Mouse (Mus musculus) gastrocnemius, postnatal 25 days (tissue): ENCODE measurements around the gene Olfm2. TPM values are rescaled to one million over a fixed set of nuclear protein-coding genes. Genes with fewer than 3 reads are reported as not detected.

Experiments used
- DNase-seq: peaks from one replicate; pipeline ENCODE4 v3.0.0; 2022
- long read RNA-seq, 2 experiments: library from polyadenylated mRNA; stranded (forward); transcript quantifications; one replicate each; pipeline ENCODE4 v2.0.0; 2021
- total RNA-seq, 2 experiments: library from RNA; stranded (reverse); gene quantifications; 1 replicate in 1 of 2; 2 replicates in 1 of 2; pipeline ENCODE4 v1.2.3; 2021

Gene Olfm2
- under 1 TPM; 0.13 to 0.20 TPM for total RNA-seq
- long read RNA-seq, experiment 1, result 0 reads
- long read RNA-seq, experiment 2, result 0 reads

- no peak for DNase-seq
Observed at GRCm38 (mm10) chr9:20746017-20746660, at the start of gene Olfm2. Gene Olfm2, minus strand, starts transcription at chr9:20746349.

GRCm38 (mm10) chr9:20794108-20794806 lies 48.1 kb upstream of the Olfm2 start:
- DNase-seq, result peak; percentile 80

GRCm38 (mm10) chr9:20790345-20790744 lies 44.2 kb upstream of the Olfm2 start:
- DNase-seq, result no peak

- DNase-seq, result no peak
Observed at GRCm38 (mm10) chr9:20789651-20790050, 43.5 kb upstream of the Olfm2 start.

GRCm38 (mm10) chr9:20787992-20788391 lies 41.8 kb upstream of the Olfm2 start:
- DNase-seq, result no peak

- DNase-seq, result no peak
Observed at GRCm38 (mm10) chr9:20785055-20785454, 38.9 kb upstream of the Olfm2 start.

- no peak for DNase-seq
Observed at GRCm38 (mm10) chr9:20781286-20781685, 35.1 kb upstream of the Olfm2 start.

GRCm38 (mm10) chr9:20765274-20765673 lies 19.1 kb upstream of the Olfm2 start:
- DNase-seq, result no peak

- no peak for DNase-seq
Observed at GRCm38 (mm10) chr9:20763099-20763498, 16.9 kb upstream of the Olfm2 start.

GRCm38 (mm10) chr9:20762197-20762961 lies 16.2 kb upstream of the Olfm2 start:
- no peak for DNase-seq

GRCm38 (mm10) chr9:20761388-20761787 lies 15.2 kb upstream of the Olfm2 start:
- DNase-seq, result no peak

- peak; percentile 91 for DNase-seq
Observed at GRCm38 (mm10) chr9:20760813-20761212, 14.7 kb upstream of the Olfm2 start.

- peak; percentile 47 for DNase-seq
Observed at GRCm38 (mm10) chr9:20758896-20759295, 12.7 kb upstream of the Olfm2 start.

GRCm38 (mm10) chr9:20758243-20758642 lies 12.1 kb upstream of the Olfm2 start:
- no peak for DNase-seq

- DNase-seq, result no peak
Observed at GRCm38 (mm10) chr9:20757087-20757955, 11.2 kb upstream of the Olfm2 start.

GRCm38 (mm10) chr9:20756081-20756700 lies 10.0 kb upstream of the Olfm2 start:
- no peak for DNase-seq

GRCm38 (mm10) chr9:20754335-20754734 lies 8.2 kb upstream of the Olfm2 start:
- no peak for DNase-seq

GRCm38 (mm10) chr9:20751477-20752029 lies 5.4 kb upstream of the Olfm2 start:
- DNase-seq, result no peak

- no peak for DNase-seq
Observed at GRCm38 (mm10) chr9:20749213-20749612, 3.1 kb upstream of the Olfm2 start.

- no peak for DNase-seq
Observed at GRCm38 (mm10) chr9:20748540-20748939, 2.4 kb upstream of the Olfm2 start.

GRCm38 (mm10) chr9:20747682-20748081 lies 1.5 kb upstream of the Olfm2 start:
- no peak for DNase-seq
